Mouse (Mus musculus) thymus, adult 2 months (tissue): ENCODE measurements around the gene Slc47a2.

Source experiments
- CTCF ChIP-seq: fragments of 200-500 bp; IDR thresholded peaks from 2 replicates; pipeline ENCODE4 v1.5.1; 2012; ENCODE audit warnings: mild to moderate bottlenecking, control low read depth, low read length, moderate library complexity, borderline replicate concordance; ENCODE audit not compliant: control insufficient read depth, poor library complexity, insufficient read depth; ENCODE audit errors: extremely low read depth
- POLR2A ChIP-seq: fragments of 200-500 bp; IDR thresholded peaks from 2 replicates; pipeline ENCODE4 v1.6.1; 2012; ENCODE audit warnings: mild to moderate bottlenecking, low read length, control low read depth, moderate library complexity; ENCODE audit not compliant: control insufficient read depth, poor library complexity, insufficient read depth; ENCODE audit errors: extremely low read depth

- no peak for TF ChIP-seq CTCF
- no peak for TF ChIP-seq POLR2A
Observed at GRCm38 (mm10) chr11:61283414-61284049, 59.1 kb downstream of the Slc47a2 start.
